Mouse (Mus musculus) limb, embryonic 10.5 days (tissue): ENCODE measurements at regions not wholly inside any gene's neighbourhood (a gene's known extent, or its start where the extent isn't known, plus 50 kb on each side); places are given as distances from the start of the nearest gene placed in this dataset.

Experiments
- DNase-seq: peaks from one replicate; pipeline ENCODE4 v3.0.0-alpha.2; 2017; ENCODE audit warnings: low spot score
- H3K27ac ChIP-seq: fragments of 300-500 bp; sonication (generic); 2 replicates; pipeline ENCODE4 v1.5.1; 2016; ENCODE audit warnings: mild to moderate bottlenecking
- H3K27me3 ChIP-seq: fragments of 300-500 bp; sonication (generic); 2 replicates; pipeline ENCODE4 v1.6.1; 2016; ENCODE audit warnings: low read depth, mild to moderate bottlenecking; ENCODE audit not compliant: poor library complexity, severe bottlenecking
- H3K36me3 ChIP-seq: fragments of 300-500 bp; sonication (generic); 2 replicates; pipeline ENCODE4 v1.6.1; 2016; ENCODE audit warnings: mild to moderate bottlenecking, moderate library complexity
- H3K4me1 ChIP-seq: fragments of 300-500 bp; sonication (generic); 2 replicates; pipeline ENCODE4 v1.6.1; 2016
- H3K4me3 ChIP-seq: fragments of 300-500 bp; sonication (generic); 2 replicates; pipeline ENCODE4 v1.5.1; 2016; ENCODE audit warnings: mild to moderate bottlenecking, moderate library complexity
- H3K9me3 ChIP-seq: fragments of 300-500 bp; sonication (generic); replicated peaks from 2 replicates; pipeline ENCODE4 v1.6.1; 2016; ENCODE audit warnings: mild to moderate bottlenecking
- WGBS: fragments of 180-500 bp; shearing (Covaris S2); methylation state at CpG from one replicate; pipeline ENCODE4 v1.1.7; 2016; 5-methylcytosine and 5-hydroxymethylcytosine counted together

GRCm38 (mm10) chr1:186493664-186494410 lies 212.0 kb downstream of the Tgfb2 start:
- no peak for DNase-seq
- H3K9me3 ChIP-seq, result no peaks in the 10 kb centered on the region
- WGBS, result 92% methylated on average over 14 of the region's 14 CpGs
- H3K27ac ChIP-seq, result no peak overlapping the region
- H3K27me3 ChIP-seq, result no peaks in the 10 kb centered on the region
- no peak overlapping the region for H3K4me3 ChIP-seq
- H3K36me3 ChIP-seq, result no peaks in the 10 kb centered on the region
- peaks cover 13% of the 10 kb centered on the region for H3K4me1 ChIP-seq

- H3K27ac ChIP-seq, result no peak overlapping the region
- DNase-seq, result no peak
- no peaks in the 10 kb centered on the region for H3K9me3 ChIP-seq
- WGBS, result 59% methylated on average over 8 of the region's 8 CpGs
- H3K27me3 ChIP-seq, result no peaks in the 10 kb centered on the region
- H3K36me3 ChIP-seq, result no peaks in the 10 kb centered on the region
- H3K4me3 ChIP-seq, result no peak overlapping the region
- peaks cover 34% of the 10 kb centered on the region for H3K4me1 ChIP-seq
Observed at GRCm38 (mm10) chr1:186482177-186482576, 223.6 kb downstream of the Tgfb2 start.

GRCm38 (mm10) chr1:186480019-186480418 lies 225.8 kb downstream of the Tgfb2 start:
- Histone ChIP-seq H3K27me3 (no peaks in the 10 kb centered on the region), H3K27ac (no peak overlapping the region), H3K36me3 (no peaks in the 10 kb centered on the region), H3K4me1 (peaks cover 19% of the 10 kb centered on the region), H3K9me3 (no peaks in the 10 kb centered on the region), H3K4me3 (no peak overlapping the region)
- DNase-seq, result no peak
- WGBS, result 63% methylated on average over 1 of the region's 1 CpGs

- Histone ChIP-seq H3K36me3 (no peaks in the 10 kb centered on the region), H3K9me3 (no peaks in the 10 kb centered on the region), H3K4me1 (peaks cover 19% of the 10 kb centered on the region), H3K27ac (0 out of 2 replicates have a peak overlapping the region, but pooled peaks have one; percentile 63), H3K4me3 (no peak overlapping the region), H3K27me3 (no peaks in the 10 kb centered on the region)
- WGBS, result 69% methylated on average over 8 of the region's 8 CpGs
- no peak for DNase-seq
Observed at GRCm38 (mm10) chr1:186478428-186479238, 227.2 kb downstream of the Tgfb2 start.

- H3K4me3 ChIP-seq, result no peak overlapping the region
- H3K27me3 ChIP-seq, result no peaks in the 10 kb centered on the region
- 50% methylated on average over 2 of the region's 2 CpGs for WGBS
- peaks cover 15% of the 10 kb centered on the region for H3K4me1 ChIP-seq
- no peaks in the 10 kb centered on the region for H3K9me3 ChIP-seq
- DNase-seq, result no peak
- no peak overlapping the region for H3K27ac ChIP-seq
- H3K36me3 ChIP-seq, result no peaks in the 10 kb centered on the region
Observed at GRCm38 (mm10) chr1:186474844-186475243, 230.9 kb downstream of the Tgfb2 start.

- no peak for DNase-seq
- Histone ChIP-seq H3K9me3 (no peaks in the 10 kb centered on the region), H3K4me1 (peaks cover 19% of the 10 kb centered on the region), H3K27ac (no peak overlapping the region), H3K27me3 (no peaks in the 10 kb centered on the region), H3K4me3 (no peak overlapping the region), H3K36me3 (no peaks in the 10 kb centered on the region)
- WGBS, result 70% methylated on average over 1 of the region's 1 CpGs
Observed at GRCm38 (mm10) chr1:186474385-186474784, 231.4 kb downstream of the Tgfb2 start.

GRCm38 (mm10) chr1:186472955-186473354 lies 232.8 kb downstream of the Tgfb2 start:
- H3K4me1 ChIP-seq, result peaks cover 13% of the 10 kb centered on the region
- no peak for DNase-seq

GRCm38 (mm10) chr1:186465526-186465925 lies 240.3 kb downstream of the Tgfb2 start:
- 97% methylated on average over 5 of the region's 5 CpGs for WGBS
- H3K9me3 ChIP-seq, result no peaks in the 10 kb centered on the region
- no peak overlapping the region for H3K27ac ChIP-seq
- no peak for DNase-seq
- no peaks in the 10 kb centered on the region for H3K27me3 ChIP-seq
- no peaks in the 10 kb centered on the region for H3K36me3 ChIP-seq
- H3K4me3 ChIP-seq, result no peak overlapping the region
- H3K4me1 ChIP-seq, result peaks cover 9% of the 10 kb centered on the region; the same call in 1 of the 2 replicates

More at GRCm38 (mm10) chr1:186472955-186473354, 232.8 kb downstream of the Tgfb2 start:
- Histone ChIP-seq H3K4me3 (no peak overlapping the region), H3K9me3 (no peaks in the 10 kb centered on the region), H3K27me3 (no peaks in the 10 kb centered on the region), H3K36me3 (no peaks in the 10 kb centered on the region), H3K27ac (no peak overlapping the region)
- WGBS, result 90% methylated on average over 10 of the region's 10 CpGs

- 87% methylated on average over 10 of the region's 10 CpGs for WGBS
- H3K36me3 ChIP-seq, result no peaks in the 10 kb centered on the region
- H3K27ac ChIP-seq, result no peak overlapping the region
- H3K27me3 ChIP-seq, result no peaks in the 10 kb centered on the region
- H3K4me3 ChIP-seq, result no peak overlapping the region
- no peaks in the 10 kb centered on the region for H3K4me1 ChIP-seq
- no peaks in the 10 kb centered on the region for H3K9me3 ChIP-seq
- DNase-seq, result no peak
Observed at GRCm38 (mm10) chr1:186460742-186461141, 245.0 kb downstream of the Tgfb2 start.

GRCm38 (mm10) chr1:186458099-186458637 lies 247.6 kb downstream of the Tgfb2 start:
- Histone ChIP-seq H3K4me1 (no peaks in the 10 kb centered on the region), H3K4me3 (no peak overlapping the region), H3K27ac (no peak overlapping the region), H3K36me3 (no peaks in the 10 kb centered on the region), H3K9me3 (no peaks in the 10 kb centered on the region), H3K27me3 (no peaks in the 10 kb centered on the region)
- 47% methylated on average over 2 of the region's 2 CpGs for WGBS
- DNase-seq, result no peak

- Histone ChIP-seq H3K4me1 (no peaks in the 10 kb centered on the region), H3K9me3 (no peaks in the 10 kb centered on the region), H3K27ac (no peak overlapping the region), H3K36me3 (no peaks in the 10 kb centered on the region), H3K27me3 (no peaks in the 10 kb centered on the region), H3K4me3 (no peak overlapping the region)
- 85% methylated on average over 8 of the region's 8 CpGs for WGBS
- no peak for DNase-seq
Observed at GRCm38 (mm10) chr1:186457098-186457497, 248.7 kb downstream of the Tgfb2 start.

- no peak overlapping the region for H3K4me3 ChIP-seq
- H3K36me3 ChIP-seq, result no peaks in the 10 kb centered on the region
- no peak overlapping the region for H3K27ac ChIP-seq
- no peaks in the 10 kb centered on the region for H3K27me3 ChIP-seq
- DNase-seq, result no peak
- 99% methylated on average over 3 of the region's 3 CpGs for WGBS
- H3K4me1 ChIP-seq, result no peaks in the 10 kb centered on the region
- H3K9me3 ChIP-seq, result no peaks in the 10 kb centered on the region
Observed at GRCm38 (mm10) chr1:186456131-186456530, 249.7 kb downstream of the Tgfb2 start.

GRCm38 (mm10) chr1:186455177-186455660 lies 250.6 kb downstream of the Tgfb2 start:
- Histone ChIP-seq H3K27me3 (no peaks in the 10 kb centered on the region), H3K4me3 (no peak overlapping the region), H3K36me3 (no peaks in the 10 kb centered on the region), H3K9me3 (no peaks in the 10 kb centered on the region), H3K27ac (no peak overlapping the region), H3K4me1 (no peaks in the 10 kb centered on the region)
- DNase-seq, result no peak
- 68% methylated on average over 7 of the region's 7 CpGs for WGBS
